Mouse (Mus musculus): ENCODE results near the gene Tnfrsf18. TPM values are rescaled to one million over a fixed set of nuclear protein-coding genes. Genes with fewer than 3 reads are reported as not detected.

Tnfrsf18 gene
- total and polyA plus RNA-seq, 3 experiments: 0.30 to 0.38 TPM; not detected in 1

GRCm38 (mm10) chr4:156076911-156077382 lies 51.0 kb downstream of the Tnfrsf18 start:
- no peak for DNase-seq

- peak; percentile 16 for DNase-seq
Observed at GRCm38 (mm10) chr4:156077499-156078301, 51.7 kb downstream of the Tnfrsf18 start.

Small RNA genes lying within 50 kb of the gene (microRNA-seq; reads per million reads assigned to microRNA genes)
- 4.6 to 7.9 reads per million in 2 experiments for gene Mir200a
- gene Mir200b: 6.6 to 40.9 reads per million in 2 experiments
- 7.7 to 15.3 reads per million in 2 experiments for gene Mir429

Other genes with a start within 250 kb of the Tnfrsf18 start
- gene Tmem88b, start 240.3 kb upstream of the Tnfrsf18 start, total RNA-seq (2021): under 1 TPM; 0.52 to 0.62 TPM
- 0.81 and 0.97 TPM in 2 replicates for gene Tmem88b, start 240.3 kb upstream of the Tnfrsf18 start, polyA plus RNA-seq (2012; rRNA removed)
- gene Ankrd65, start 235.7 kb upstream of the Tnfrsf18 start, total RNA-seq (2021): not detected
- gene Ankrd65, start 235.7 kb upstream of the Tnfrsf18 start, polyA plus RNA-seq (2012; rRNA removed): 0.11 and 0.16 TPM in 2 replicates
- 100 to 1,000 TPM; 122 to 141 TPM for gene Mrpl20, start 223.3 kb upstream of the Tnfrsf18 start, total RNA-seq (2021)
- 42.1 and 65.2 TPM in 2 replicates for gene Mrpl20, start 223.3 kb upstream of the Tnfrsf18 start, polyA plus RNA-seq (2012; rRNA removed)
- gene Ccnl2, start 213.7 kb upstream of the Tnfrsf18 start, total RNA-seq (2021): 100 to 1,000 TPM in 1 of 2 experiments, 10 to 100 TPM in 1; 70.2 to 118 TPM
- gene Ccnl2, start 213.7 kb upstream of the Tnfrsf18 start, polyA plus RNA-seq (2012; rRNA removed): 56.0 and 58.2 TPM in 2 replicates
- gene Aurkaip1, start 194.9 kb upstream of the Tnfrsf18 start, total RNA-seq (2021): 100 to 1,000 TPM; 155 to 164 TPM
- gene Aurkaip1, start 194.9 kb upstream of the Tnfrsf18 start, polyA plus RNA-seq (2012; rRNA removed): 276 and 293 TPM in 2 replicates
- gene Mxra8, start 186.5 kb upstream of the Tnfrsf18 start, total RNA-seq (2021): 10 to 100 TPM; 36.9 to 55.5 TPM
- gene Mxra8, start 186.5 kb upstream of the Tnfrsf18 start, polyA plus RNA-seq (2012; rRNA removed): 164 and 185 TPM in 2 replicates
- gene Dvl1, start 178.8 kb upstream of the Tnfrsf18 start, total RNA-seq (2021): 10 to 100 TPM; 58.1 to 66.7 TPM
- gene Dvl1, start 178.8 kb upstream of the Tnfrsf18 start, polyA plus RNA-seq (2012; rRNA removed): 187 and 202 TPM in 2 replicates
- gene Tas1r3, start 162.8 kb upstream of the Tnfrsf18 start, total RNA-seq (2021): under 1 TPM; 0.32 to 0.35 TPM
- gene Tas1r3, start 162.8 kb upstream of the Tnfrsf18 start, polyA plus RNA-seq (2012; rRNA removed): 0.56 and 0.62 TPM in 2 replicates
- 10 to 100 TPM; 18.7 to 21.1 TPM for gene Cptp, start 156.7 kb upstream of the Tnfrsf18 start, total RNA-seq (2021)
- 29.4 and 37.1 TPM in 2 replicates for gene Cptp, start 156.7 kb upstream of the Tnfrsf18 start, polyA plus RNA-seq (2012; rRNA removed)
- gene Ints11, start 156.6 kb upstream of the Tnfrsf18 start, total RNA-seq (2021): 10 to 100 TPM; 27.5 to 32.0 TPM
- gene Ints11, start 156.6 kb upstream of the Tnfrsf18 start, polyA plus RNA-seq (2012; rRNA removed): 24.5 and 30.8 TPM in 2 replicates
- 10 to 100 TPM; 21.8 to 28.4 TPM for gene Pusl1, start 134.4 kb upstream of the Tnfrsf18 start, total RNA-seq (2021)
- gene Pusl1, start 134.4 kb upstream of the Tnfrsf18 start, polyA plus RNA-seq (2012; rRNA removed): 118 and 119 TPM in 2 replicates
- gene Acap3, start 134.3 kb upstream of the Tnfrsf18 start, total RNA-seq (2021): 10 to 100 TPM; 14.4 to 20.9 TPM
- gene Acap3, start 134.3 kb upstream of the Tnfrsf18 start, polyA plus RNA-seq (2012; rRNA removed): 29.0 and 29.3 TPM in 2 replicates
- 10 to 100 TPM; 64.1 to 94.4 TPM for gene Ube2j2, start 82.3 kb upstream of the Tnfrsf18 start, total RNA-seq (2021)
- 93.2 and 95.5 TPM in 2 replicates for gene Ube2j2, start 82.3 kb upstream of the Tnfrsf18 start, polyA plus RNA-seq (2012; rRNA removed)
- gene C1qtnf12, start 63.8 kb upstream of the Tnfrsf18 start, total RNA-seq (2021): 10 to 100 TPM; 66.8 to 70.1 TPM
- gene C1qtnf12, start 63.8 kb upstream of the Tnfrsf18 start, polyA plus RNA-seq (2012; rRNA removed): 100 and 128 TPM in 2 replicates
- gene B3galt6, start 33.5 kb upstream of the Tnfrsf18 start, total RNA-seq (2021): 1 to 10 TPM; 5.1 to 8.5 TPM
- gene B3galt6, start 33.5 kb upstream of the Tnfrsf18 start, polyA plus RNA-seq (2012; rRNA removed): 14.7 and 18.3 TPM in 2 replicates
- 100 to 1,000 TPM; 260 to 282 TPM for gene Sdf4, start 33.3 kb upstream of the Tnfrsf18 start, total RNA-seq (2021)
- gene Sdf4, start 33.3 kb upstream of the Tnfrsf18 start, polyA plus RNA-seq (2012; rRNA removed): 47.5 and 50.7 TPM in 2 replicates
- 1 to 10 TPM in 1 of 2 experiments, under 1 TPM in 1; 0.61 to 1.2 TPM for gene Tnfrsf4, start 12.3 kb upstream of the Tnfrsf18 start, total RNA-seq (2021)
- gene Tnfrsf4, start 12.3 kb upstream of the Tnfrsf18 start, polyA plus RNA-seq (2012; rRNA removed): 4.4 and 5.0 TPM in 2 replicates
- gene Ttll10, start 33.2 kb downstream of the Tnfrsf18 start, total RNA-seq (2021): under 1 TPM in 1 of 2 experiments, not detected in 1; 0.21 TPM
- 0.13 and 0.19 TPM in 2 replicates for gene Ttll10, start 33.2 kb downstream of the Tnfrsf18 start, polyA plus RNA-seq (2012; rRNA removed)
- 1 to 10 TPM; 5.7 to 9.6 TPM for gene 9430015G10Rik, start 83.8 kb downstream of the Tnfrsf18 start, total RNA-seq (2021)
- gene 9430015G10Rik, start 83.8 kb downstream of the Tnfrsf18 start, polyA plus RNA-seq (2012; rRNA removed): 14.6 and 15.6 TPM in 2 replicates
- under 1 TPM; 0.17 TPM for gene Rnf223, start 104.3 kb downstream of the Tnfrsf18 start, total RNA-seq (2021)
- 0.34 and 0.46 TPM in 2 replicates for gene Rnf223, start 104.3 kb downstream of the Tnfrsf18 start, polyA plus RNA-seq (2012; rRNA removed)
- gene Agrn, start 171.3 kb downstream of the Tnfrsf18 start, total RNA-seq (2021): 10 to 100 TPM; 23.2 to 34.1 TPM
- 39.3 and 46.4 TPM in 2 replicates for gene Agrn, start 171.3 kb downstream of the Tnfrsf18 start, polyA plus RNA-seq (2012; rRNA removed)
- gene Isg15, start 174.7 kb downstream of the Tnfrsf18 start, total RNA-seq (2021): 1 to 10 TPM; 4.3 to 5.4 TPM
- 9.1 and 12.1 TPM in 2 replicates for gene Isg15, start 174.7 kb downstream of the Tnfrsf18 start, polyA plus RNA-seq (2012; rRNA removed)
- 1 to 10 TPM; 2.7 to 7.2 TPM for gene AW011738, start 177.1 kb downstream of the Tnfrsf18 start, total RNA-seq (2021)
- 1.7 and 2.6 TPM in 2 replicates for gene AW011738, start 177.1 kb downstream of the Tnfrsf18 start, polyA plus RNA-seq (2012; rRNA removed)
- 10 to 100 TPM in 1 of 2 experiments, 1 to 10 TPM in 1; 3.9 to 10.2 TPM for gene Perm1, start 189.7 kb downstream of the Tnfrsf18 start, total RNA-seq (2021)
- 2.4 and 2.6 TPM in 2 replicates for gene Perm1, start 189.7 kb downstream of the Tnfrsf18 start, polyA plus RNA-seq (2012; rRNA removed)
- gene Plekhn1, start 208.7 kb downstream of the Tnfrsf18 start, total RNA-seq (2021): 10 to 100 TPM; 18.7 to 23.9 TPM
- 62.2 and 69.6 TPM in 2 replicates for gene Plekhn1, start 208.7 kb downstream of the Tnfrsf18 start, polyA plus RNA-seq (2012; rRNA removed)
- gene Noc2l, start 209.8 kb downstream of the Tnfrsf18 start, total RNA-seq (2021): 10 to 100 TPM; 42.6 to 47.2 TPM
- gene Noc2l, start 209.8 kb downstream of the Tnfrsf18 start, polyA plus RNA-seq (2012; rRNA removed): 46.6 and 60.3 TPM in 2 replicates
- gene Samd11, start 229.5 kb downstream of the Tnfrsf18 start, total RNA-seq (2021): 1 to 10 TPM; 1.7 to 2.2 TPM
- gene Samd11, start 229.5 kb downstream of the Tnfrsf18 start, polyA plus RNA-seq (2012; rRNA removed): 2.2 and 2.9 TPM in 2 replicates

Measured in adrenal gland, adult 2 months (tissue).